Mouse (Mus musculus) heart, postnatal 0 days (tissue): ENCODE results near the gene Elp4.

Source experiments
- CTCF ChIP-seq: IDR thresholded peaks from 2 replicates; pipeline ENCODE4 v1.5.1; 2016; ENCODE audit warnings: antibody characterized with exemption, control low read depth, low read depth
- EP300 ChIP-seq: IDR thresholded peaks from 2 replicates; pipeline ENCODE4 v1.6.1; 2016; ENCODE audit warnings: antibody characterized with exemption, low read depth

GRCm38 (mm10) chr2:105771314-105771713, 133.1 kb downstream of the Elp4 start:
- TF ChIP-seq CTCF (no peak), EP300 (no peak)
